Mouse (Mus musculus) heart, adult 2 months (tissue): ENCODE measurements around the gene Ankrd13d.

Source experiments
- CTCF ChIP-seq: fragments of 200-600 bp; IDR thresholded peaks from 2 replicates; pipeline ENCODE4 v1.8.1; 2022; ENCODE audit warnings: antibody characterized with exemption, mild to moderate bottlenecking, moderate library complexity
- POLR2A ChIP-seq: fragments of 200-500 bp; IDR thresholded peaks from 2 replicates; pipeline ENCODE4 v1.6.1; 2011; ENCODE audit warnings: mild to moderate bottlenecking, low read depth, low read length, control low read depth; ENCODE audit not compliant: insufficient read depth

GRCm38 (mm10) chr19:4302936-4303639 is 20.2 kb upstream of the Ankrd13d start:
- no peak for TF ChIP-seq CTCF
- TF ChIP-seq POLR2A: no peak
